Mouse (Mus musculus): ENCODE results near the gene Gm20388.

Gm20388 gene

DNA sequence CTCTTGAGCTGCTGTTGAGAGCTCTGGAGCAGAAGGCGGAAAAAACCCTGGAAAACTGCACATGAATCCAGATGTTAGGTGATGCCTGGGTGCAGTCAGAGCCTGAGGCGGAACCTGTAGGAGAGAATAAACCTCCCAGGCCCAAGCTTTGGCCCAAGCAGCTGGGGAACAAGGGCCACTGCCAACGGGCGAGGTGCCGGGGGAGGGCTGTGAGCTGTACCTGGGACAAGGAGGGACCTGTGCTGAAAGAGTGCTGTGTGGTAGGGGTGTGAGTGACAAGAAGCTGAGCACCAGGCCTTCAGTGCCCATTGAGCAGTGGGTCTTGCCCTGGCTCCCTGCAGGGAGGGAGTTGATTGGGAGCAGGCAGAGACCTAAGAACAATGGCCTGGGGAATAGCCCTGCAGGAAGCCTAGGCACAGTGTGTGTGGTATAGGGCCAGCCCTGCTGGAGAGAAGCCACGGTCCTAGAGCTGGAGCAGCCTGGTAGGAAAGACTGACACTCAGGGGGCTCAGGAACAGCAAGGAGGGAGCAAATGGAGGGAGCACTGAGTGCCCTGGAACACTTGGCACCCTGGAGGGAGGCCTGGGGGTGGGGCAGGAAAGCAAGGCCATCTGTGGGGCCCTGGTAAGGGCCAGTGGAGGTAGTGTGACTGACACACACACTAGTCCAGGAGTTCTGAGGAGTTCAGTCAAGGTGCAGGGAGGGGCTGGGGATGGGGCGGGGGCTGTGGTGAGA is 2056.2 kb downstream of the Gm20388 start:
- no peak for DNase-seq

DNA sequence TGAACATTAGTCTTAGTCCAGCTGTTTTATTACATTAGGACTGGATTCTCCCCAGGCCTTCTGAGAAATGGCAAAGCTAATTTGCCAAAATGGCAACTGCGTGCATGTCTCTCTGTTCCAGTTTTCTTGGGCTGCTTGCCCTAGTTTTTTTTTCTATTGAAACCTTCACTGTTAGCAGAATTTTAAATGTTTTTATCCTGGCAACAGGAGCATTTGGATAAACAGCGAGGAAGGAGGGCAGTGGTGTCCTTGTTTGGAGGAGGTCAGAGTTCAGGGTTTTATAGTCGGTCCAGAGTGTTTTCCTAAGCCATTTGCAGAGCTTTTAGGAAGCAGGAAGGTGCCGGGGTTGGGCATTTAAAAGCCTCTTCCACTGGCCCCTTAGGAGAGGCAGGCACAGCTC is 2057.3 kb downstream of the Gm20388 start:
- no peak for DNase-seq

GRCm38 (mm10) chr8:121968542-121968941 is 2057.9 kb downstream of the Gm20388 start:
- DNase-seq, result no peak

GRCm38 (mm10) chr8:121970225-121970624 is 2059.6 kb downstream of the Gm20388 start:
- DNase-seq, result no peak

- no peak for DNase-seq
Measured at GRCm38 (mm10) chr8:121971488-121972058, 2060.9 kb downstream of the Gm20388 start.

DNA sequence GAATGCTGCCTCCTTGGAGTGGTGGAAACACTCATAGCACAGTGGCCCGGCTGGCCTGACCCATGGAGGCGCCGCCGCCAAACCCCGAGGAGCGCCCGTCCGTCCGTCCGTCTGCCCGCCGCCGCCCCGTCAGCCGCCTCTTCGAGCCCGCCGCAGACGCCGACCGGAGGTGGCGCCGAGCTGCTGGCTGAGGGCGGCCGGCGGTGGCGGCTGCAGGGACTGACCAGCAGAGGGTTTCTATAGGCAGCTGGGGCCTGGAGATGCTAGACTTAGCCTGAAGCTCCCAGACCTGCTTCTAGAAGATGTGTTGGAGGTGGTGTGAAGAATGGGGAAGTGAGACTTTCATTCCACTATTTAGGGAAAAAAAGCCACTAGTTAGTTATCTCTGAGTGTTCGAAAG is 2063.3 kb downstream of the Gm20388 start:
- no peak for DNase-seq

- no peak for DNase-seq
Measured at GRCm38 (mm10) chr8:121977819-121978590, 2067.4 kb downstream of the Gm20388 start.

DNA sequence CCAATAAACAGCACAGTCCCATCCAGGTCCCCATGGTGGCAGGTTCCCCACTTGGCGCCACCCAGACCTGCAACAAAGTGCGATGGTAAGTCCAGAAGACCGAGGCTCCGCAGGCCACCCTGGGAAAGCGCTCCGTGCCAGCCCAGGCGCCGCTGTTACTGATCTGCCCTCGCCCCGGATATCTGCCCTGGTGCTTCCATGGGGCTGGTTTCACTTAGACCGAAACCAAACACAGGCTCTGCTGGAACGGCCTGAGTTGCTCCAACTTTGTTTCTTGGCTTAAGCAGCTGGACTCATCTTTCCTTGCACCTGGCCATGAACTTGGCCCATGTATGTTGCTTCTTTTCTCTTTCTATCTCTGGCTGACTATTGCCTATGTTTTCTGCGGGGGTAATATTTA is 2068.0 kb downstream of the Gm20388 start:
- DNase-seq, result no peak

DNA sequence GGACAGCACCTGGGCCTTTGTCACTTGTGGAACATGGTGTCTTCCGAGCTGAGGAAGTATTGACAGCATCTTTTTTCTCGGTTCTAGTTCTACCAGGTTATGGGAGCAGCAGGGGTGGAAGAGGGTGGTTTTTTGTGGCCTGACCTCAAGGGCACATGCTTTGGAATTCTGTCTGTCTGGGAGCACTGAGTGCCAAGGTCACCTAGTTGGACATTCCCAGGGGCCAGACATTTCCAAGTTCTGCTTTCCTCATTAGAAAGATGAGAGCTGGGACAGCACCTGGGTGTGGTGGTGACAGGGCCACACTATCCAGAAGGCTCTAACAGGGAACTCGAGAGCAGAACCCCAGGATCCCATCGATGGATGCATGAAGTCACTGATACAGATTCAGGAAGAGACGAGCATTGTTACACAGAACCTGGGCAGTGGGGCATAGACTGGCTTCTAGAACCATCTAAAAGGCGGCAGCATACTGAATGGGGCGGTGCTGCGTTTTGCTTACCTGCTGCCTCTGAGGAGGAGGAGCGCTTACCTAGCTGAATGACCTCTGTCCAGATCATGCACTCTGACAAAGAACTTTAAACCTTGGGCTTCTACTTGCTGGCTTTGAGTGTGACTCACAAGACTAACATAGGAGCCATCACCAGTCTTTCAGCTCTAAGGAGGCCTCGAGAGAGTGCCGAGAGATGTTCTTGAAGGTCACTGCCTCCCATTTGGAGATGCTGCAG is 2070.3 kb downstream of the Gm20388 start:
- DNase-seq, result no peak

DNA sequence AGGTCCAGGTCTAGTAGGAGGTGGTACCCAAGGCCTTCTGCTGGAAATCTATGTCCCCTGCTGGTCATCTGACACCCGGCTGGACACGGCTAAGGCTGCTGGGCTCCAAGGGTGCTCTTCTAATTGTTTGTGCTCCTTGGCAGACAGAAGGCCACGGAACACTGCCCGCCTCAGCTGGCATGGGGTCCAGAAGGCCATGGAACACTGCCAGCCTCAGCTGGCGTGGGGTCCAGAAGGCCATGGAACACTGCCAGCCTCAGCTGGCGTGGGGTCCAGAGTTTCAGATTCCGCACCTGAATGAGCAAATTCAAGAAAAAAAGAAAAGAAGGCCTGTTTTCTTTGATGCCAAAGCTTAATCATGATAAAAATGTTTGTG is 2070.9 kb downstream of the Gm20388 start:
- no peak for DNase-seq

DNA sequence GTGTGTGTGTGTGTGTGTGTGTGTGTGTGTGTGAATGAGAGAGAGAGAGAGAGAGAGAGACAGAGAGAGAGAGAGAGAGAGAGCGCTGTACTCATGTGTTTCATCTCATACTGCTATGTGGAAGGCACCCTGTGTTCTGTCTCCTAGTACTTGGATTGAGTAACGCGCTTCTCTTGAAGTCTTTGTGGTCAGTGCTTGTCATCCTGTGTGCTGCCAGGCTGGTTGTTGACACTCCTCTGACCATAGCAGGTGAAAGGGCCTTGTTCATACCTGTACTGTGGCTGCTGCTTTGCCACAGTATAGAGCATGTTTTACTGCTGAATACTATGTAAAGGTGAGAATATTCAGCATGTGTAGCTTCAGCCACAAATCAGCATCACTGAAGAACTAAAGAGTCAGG is 2075.0 kb downstream of the Gm20388 start:
- DNase-seq, result no peak

GRCm38 (mm10) chr8:121987892-121988291 is 2077.3 kb downstream of the Gm20388 start:
- DNase-seq, result no peak

- DNase-seq, result no peak
Measured at GRCm38 (mm10) chr8:121990506-121991255, 2080.0 kb downstream of the Gm20388 start.

- no peak for DNase-seq
Measured at GRCm38 (mm10) chr8:121991611-121992010, 2081.0 kb downstream of the Gm20388 start.

DNA sequence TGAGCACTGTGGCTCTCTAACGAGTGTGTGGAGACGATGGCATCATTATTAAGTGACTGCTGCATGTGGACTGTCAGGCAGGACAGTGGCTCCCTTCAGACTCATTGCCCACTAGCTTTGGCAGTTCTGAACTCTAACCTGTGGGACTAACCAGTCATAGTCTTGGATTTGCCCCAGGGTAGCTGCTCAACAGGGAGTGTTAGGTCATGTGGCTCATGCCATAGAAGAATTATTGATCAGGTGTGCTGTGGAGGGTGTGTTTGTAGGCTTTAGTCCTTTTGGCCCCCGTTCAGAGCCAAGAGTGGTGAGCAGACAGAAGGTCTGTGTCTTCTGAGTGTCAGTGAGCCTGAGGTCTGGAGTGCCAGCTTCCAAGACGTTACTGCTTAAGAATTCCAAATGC is 2082.3 kb downstream of the Gm20388 start:
- DNase-seq, result no peak

DNA sequence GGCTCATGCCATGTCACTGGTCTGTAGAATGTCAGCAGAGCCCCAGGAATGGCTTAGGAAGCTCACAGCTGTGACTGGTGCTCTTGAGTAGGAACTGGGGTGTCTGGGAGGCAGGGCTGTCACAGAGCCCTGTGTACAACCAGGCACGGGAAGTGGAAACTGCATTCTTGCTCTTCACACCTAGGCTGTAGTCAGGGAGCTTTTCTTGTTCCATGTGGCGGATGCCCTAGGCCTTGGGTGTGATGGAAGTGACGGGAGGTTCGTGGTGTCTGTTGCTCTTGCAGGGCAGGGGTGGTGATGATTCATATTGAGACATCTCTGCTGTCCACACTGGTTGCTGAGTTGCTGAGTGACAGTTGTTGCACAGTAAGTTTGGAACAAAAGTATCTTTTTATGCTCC is 2084.5 kb downstream of the Gm20388 start:
- no peak for DNase-seq

GRCm38 (mm10) chr8:121995895-121996294 is 2085.3 kb downstream of the Gm20388 start:
- DNase-seq, result no peak

GRCm38 (mm10) chr8:121998631-121999030 is 2088.0 kb downstream of the Gm20388 start:
- no peak for DNase-seq

- no peak for DNase-seq
Measured at GRCm38 (mm10) chr8:121999211-121999610, 2088.6 kb downstream of the Gm20388 start.

DNA sequence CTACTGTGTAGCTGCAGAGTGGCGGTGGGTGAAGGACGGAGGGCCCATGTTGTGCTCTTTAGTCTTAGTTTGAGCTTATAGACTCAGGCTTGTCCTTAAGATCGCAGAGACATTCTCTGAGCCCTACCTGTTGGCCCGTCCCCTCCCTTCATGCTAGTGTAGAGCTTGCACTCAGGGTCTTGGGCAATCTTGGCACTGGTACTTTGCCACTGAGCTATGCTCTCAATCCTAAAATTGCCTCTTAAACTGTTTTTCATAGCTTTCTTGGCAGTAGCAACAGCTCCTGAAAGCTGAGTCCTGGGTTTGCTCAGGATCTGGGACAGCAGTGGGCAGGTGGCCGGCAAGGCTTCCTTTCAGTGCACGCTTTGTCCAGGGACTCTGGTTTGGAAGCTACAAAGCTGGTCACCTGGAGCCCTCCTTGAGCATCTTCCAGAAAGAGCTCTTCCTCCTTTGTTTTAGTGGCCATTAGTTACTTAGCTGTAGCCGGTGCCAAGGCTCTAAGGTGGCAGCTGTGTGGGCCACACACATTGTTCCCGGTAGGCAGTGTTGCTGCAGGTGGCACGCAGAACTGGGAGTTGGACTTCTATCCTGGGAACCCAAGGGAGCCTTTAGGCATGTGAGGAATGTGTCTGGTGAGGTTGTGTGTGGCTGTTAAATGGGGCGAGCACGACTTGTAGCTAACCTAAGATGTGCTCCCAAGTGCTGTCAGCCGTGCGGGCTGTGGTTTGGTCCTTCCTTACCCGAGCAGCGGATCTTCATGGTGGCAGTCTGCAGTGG is 2090.9 kb downstream of the Gm20388 start:
- DNase-seq, result no peak

DNA sequence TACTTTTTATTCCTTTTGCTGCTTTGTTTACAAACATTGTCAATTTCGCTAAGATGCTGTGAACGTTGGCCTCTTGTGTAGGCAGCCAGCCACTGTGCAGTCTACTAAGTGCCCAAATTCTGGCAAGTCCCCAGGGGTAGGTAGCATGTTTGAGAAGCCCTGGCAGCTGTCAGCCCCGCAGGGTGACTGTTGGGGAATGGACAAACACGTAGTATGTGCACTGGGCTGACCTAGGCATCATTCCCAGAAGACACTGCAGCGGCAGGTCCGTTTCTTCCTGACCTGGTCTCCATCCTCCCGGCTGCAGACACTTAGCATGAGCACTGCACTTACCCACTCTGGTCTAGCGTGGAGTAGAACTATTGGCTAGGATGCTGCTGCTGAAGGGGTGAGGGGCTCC is 2093.0 kb downstream of the Gm20388 start:
- no peak for DNase-seq

DNA sequence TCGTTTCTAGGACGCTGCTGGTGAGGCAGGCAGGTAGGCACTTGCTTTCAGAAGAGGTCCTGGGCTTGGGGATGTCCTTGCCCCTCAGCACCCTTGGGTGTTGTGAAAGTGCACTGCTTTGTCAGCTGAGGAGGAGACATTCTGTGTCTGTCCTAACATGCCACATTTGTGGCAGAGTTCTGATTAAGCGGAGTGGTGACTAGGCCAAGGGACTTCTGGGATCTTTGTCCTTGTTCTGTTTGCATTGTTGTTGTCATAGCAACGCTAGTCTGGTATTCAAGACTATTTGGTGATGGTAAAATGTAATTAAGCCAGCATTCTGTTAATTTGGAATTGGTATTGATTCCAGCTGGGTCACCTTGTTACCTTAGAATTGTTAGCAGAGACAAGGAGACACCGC is 2093.5 kb downstream of the Gm20388 start:
- DNase-seq, result no peak

Data from liver (tissue).